Comparison of ENCODE assay signal across 20 mouse cellular contexts in the genomic region with DNA sequence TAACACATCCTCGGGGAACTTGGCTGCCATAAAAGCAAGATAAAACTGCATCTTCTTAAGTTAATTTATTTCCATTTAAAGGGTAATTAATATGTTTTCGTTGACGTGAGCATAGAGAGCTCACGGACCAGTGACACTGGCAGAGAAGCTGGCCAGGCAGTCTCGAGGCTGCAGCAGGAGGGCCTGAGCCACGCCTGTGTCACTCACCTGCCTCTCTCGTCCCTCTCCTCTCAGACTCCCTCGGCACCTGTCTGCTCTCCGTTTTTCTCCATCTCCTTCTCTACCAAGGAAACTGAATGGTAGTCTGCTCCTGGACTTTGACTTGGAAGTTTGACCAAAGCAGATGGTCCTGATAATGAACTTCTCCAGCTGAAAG.
DNase-seq lines count a peak whose midpoint lies in the region; ATAC-seq and TF ChIP-seq lines count a peak whose summit lies in the region.
"Had no signal": no experiment of that assay in that cellular context is flagged by ENCODE, and none has a peak within 500 bp of the region (broad histone marks: within the 10 kb centered on the region; RNA-seq: fewer than 3 reads in every experiment).

No protein-coding gene starts in this region.

- no peaks in the 10 kb centered on the region for H3K27me3 ChIP-seq in forebrain, embryonic 15.5 days
- no peaks in the 10 kb centered on the region for H3K27me3 ChIP-seq in forebrain, embryonic 10.5 days (ENCODE audit: poor library complexity, severe bottlenecking)
- no peaks in the 10 kb centered on the region for H3K27me3 ChIP-seq in heart, embryonic 15.5 days
- no peaks in the 10 kb centered on the region for H3K27me3 ChIP-seq in intestine, embryonic 16.5 days (replicated peaks; ENCODE audit: control insufficient read depth, insufficient read depth, low read length)
- H3K27me3 ChIP-seq: embryonic facial prominence, embryonic 13.5 days; midbrain, embryonic 13.5 days had no signal

- H3K9ac ChIP-seq in forebrain, embryonic 15.5 days (replicated peaks), result no peak overlapping the region
- H3K9ac ChIP-seq in heart, embryonic 15.5 days, result no peak overlapping the region
- no peak overlapping the region for H3K9ac ChIP-seq in intestine, embryonic 16.5 days (ENCODE audit: low read depth, low read length)
- H3K9ac ChIP-seq: embryonic facial prominence, embryonic 13.5 days; hindbrain, embryonic 14.5 days; liver, embryonic 14.5 days; midbrain, embryonic 13.5 days had no signal

- H3K4me1 ChIP-seq in forebrain, embryonic 15.5 days, result peaks cover 34% of the 10 kb centered on the region
- peaks cover 18% of the 10 kb centered on the region for H3K4me1 ChIP-seq in forebrain, embryonic 10.5 days
- H3K4me1 ChIP-seq in heart, embryonic 15.5 days (replicated peaks), result peaks cover 75% of the 10 kb centered on the region
- H3K4me1 ChIP-seq in brown adipose tissue, adult 24 weeks (ENCODE audit: control insufficient read depth, insufficient read depth, insufficient read length, low read length), result peaks cover 61% of the 10 kb centered on the region
- peaks cover 40% of the 10 kb centered on the region for H3K4me1 ChIP-seq in intestine, embryonic 16.5 days (ENCODE audit: control insufficient read depth, insufficient read depth, low read length)

- H3K9me3 ChIP-seq in forebrain, embryonic 15.5 days, result no peaks in the 10 kb centered on the region
- no peaks in the 10 kb centered on the region for H3K9me3 ChIP-seq in forebrain, embryonic 10.5 days
- no peaks in the 10 kb centered on the region for H3K9me3 ChIP-seq in heart, embryonic 15.5 days (replicated peaks)
- no peaks in the 10 kb centered on the region for H3K9me3 ChIP-seq in intestine, embryonic 16.5 days (ENCODE audit: control insufficient read depth, low read length)
- H3K9me3 ChIP-seq: embryonic facial prominence, embryonic 13.5 days; midbrain, embryonic 13.5 days had no signal

- H3K36me3 ChIP-seq in forebrain, embryonic 15.5 days, result no peaks in the 10 kb centered on the region
- no peaks in the 10 kb centered on the region for H3K36me3 ChIP-seq in forebrain, embryonic 10.5 days (replicated peaks)
- no peaks in the 10 kb centered on the region for H3K36me3 ChIP-seq in heart, embryonic 15.5 days
- no peaks in the 10 kb centered on the region for H3K36me3 ChIP-seq in intestine, embryonic 16.5 days (ENCODE audit: control insufficient read depth, insufficient read depth, low read length)
- H3K36me3 ChIP-seq: embryonic facial prominence, embryonic 13.5 days; midbrain, embryonic 13.5 days had no signal

- intact Hi-C loops in left cerebral cortex, adult 2 months (cut with DNase I), result no loop called here

- ATAC-seq in forebrain, embryonic 15.5 days (replicated peaks), result 0 out of 2 replicates have a peak, but pooled peaks have one; percentile 44
- no peak for ATAC-seq in heart, embryonic 15.5 days (replicated peaks; ENCODE audit: insufficient number of reproducible peaks, insufficient read depth, low FRiP score, low read depth)
- no peak for ATAC-seq in intestine, embryonic 16.5 days

- no peak for DNase-seq in forebrain, embryonic 10.5 days (ENCODE audit: extremely low spot score, low spot score)
- DNase-seq in heart, adult 18-20 months, result no peak
- no peak for DNase-seq in thymus, adult 18-20 months
- DNase-seq in left cerebral cortex, adult 2 months (ENCODE audit: extremely low spot score in 1 of 2, low spot score in 2 of 2), result no peak
- DNase-seq: gastrocnemius, postnatal 25 days; kidney, adult 8-10 months; liver; lung, adult 2 months; lung, postnatal 10 days; thymus, postnatal 14 days had no signal

- no peak overlapping the region for H3K4me2 ChIP-seq in forebrain, embryonic 15.5 days (replicated peaks)
- no peak overlapping the region for H3K4me2 ChIP-seq in heart, embryonic 15.5 days
- H3K4me2 ChIP-seq in intestine, embryonic 16.5 days (ENCODE audit: low read depth, low read length), result 0 out of 2 replicates have a peak overlapping the region, but pooled peaks have one; percentile 1
- H3K4me2 ChIP-seq: embryonic facial prominence, embryonic 13.5 days; hindbrain, embryonic 14.5 days; midbrain, embryonic 13.5 days had no signal

- TF ChIP-seq CTCF in left cerebral cortex, adult 2 months (IDR thresholded peaks at IDR 0.05), result no peak

- H3K4me3 ChIP-seq in forebrain, embryonic 15.5 days, result no peak overlapping the region
- no peak overlapping the region for H3K4me3 ChIP-seq in forebrain, embryonic 10.5 days
- no peak overlapping the region for H3K4me3 ChIP-seq in heart, embryonic 15.5 days
- H3K4me3 ChIP-seq in brown adipose tissue, adult 24 weeks (ENCODE audit: insufficient read depth, low read depth, low read length), result no peak overlapping the region
- no peak overlapping the region for H3K4me3 ChIP-seq in intestine, embryonic 16.5 days (ENCODE audit: low read length)
- no peak overlapping the region for H3K4me3 ChIP-seq in left cerebral cortex, adult 2 months
- H3K4me3 ChIP-seq: embryonic facial prominence, embryonic 13.5 days; midbrain, embryonic 13.5 days had no signal

- peak overlapping the region; percentile 61 for H3K27ac ChIP-seq in forebrain, embryonic 15.5 days (replicated peaks)
- no peak overlapping the region for H3K27ac ChIP-seq in forebrain, embryonic 10.5 days
- peak overlapping the region; percentile 43 for H3K27ac ChIP-seq in heart, embryonic 15.5 days
- H3K27ac ChIP-seq in brown adipose tissue, adult 24 weeks (replicated peaks; ENCODE audit: low read depth, low read length), result peak overlapping the region; percentile 90
- H3K27ac ChIP-seq in intestine, embryonic 16.5 days (ENCODE audit: low read length), result no peak overlapping the region
- H3K27ac ChIP-seq in left cerebral cortex, adult 2 months, result no peak overlapping the region
- H3K27ac ChIP-seq: embryonic facial prominence, embryonic 13.5 days; hindbrain, embryonic 14.5 days; kidney, postnatal 0 days; liver, embryonic 14.5 days; macrophage; midbrain, embryonic 13.5 days had no signal

- WGBS in forebrain, embryonic 15.5 days, result 20% methylated on average over 9 of the region's 9 CpGs
- 72% methylated on average over 9 of the region's 9 CpGs for WGBS in forebrain, embryonic 10.5 days
- 53% methylated on average over 9 of the region's 9 CpGs for WGBS in heart, embryonic 15.5 days
- 46% methylated on average over 9 of the region's 9 CpGs for WGBS in intestine, embryonic 16.5 days

Comparison
In these comparisons a context has a peak if more than half of its experiments do, and no peak if none do; other contexts are left out.
1. H3K27ac ChIP-seq: peak in forebrain, embryonic 15.5 days (single experiment), heart, embryonic 15.5 days (single experiment) and brown adipose tissue, adult 24 weeks (single experiment); none in forebrain, embryonic 10.5 days (single experiment), intestine, embryonic 16.5 days (single experiment) and left cerebral cortex, adult 2 months (single experiment).